Mouse (Mus musculus): ENCODE data around the gene Clmp. TPM values are rescaled to one million over a fixed set of nuclear protein-coding genes. Genes with fewer than 3 reads are reported as not detected.

Clmp gene
- polyA plus RNA-seq, 1 experiment = 11.8 TPM

- 64% methylated on average over 9 of the region's 9 CpGs for WGBS
- TF ChIP-seq CTCF (IDR thresholded peaks at IDR 0.05; ENCODE audit: insufficient read depth, low read length) (no peak), POLR2A (IDR thresholded peaks at IDR 0.05; ENCODE audit: borderline replicate concordance, extremely low read depth, low read depth, low read length) (no peak)
- no peak for DNase-seq
- H3K4me1 ChIP-seq (ENCODE audit: control insufficient read depth, insufficient read depth, low read length) = no peaks in the 10 kb centered on the region; the same call in 1 of the 2 replicates
- no peak overlapping the region for H3K4me3 ChIP-seq (replicated peaks; ENCODE audit: extremely low read depth, low read depth, low read length)
Measured at GRCm38 (mm10) chr9:40747249-40747648, 61.5 kb downstream of the Clmp start.

- WGBS = 68% methylated on average over 8 of the region's 8 CpGs
- DNase-seq = no peak
- Histone ChIP-seq H3K4me1 (ENCODE audit: control insufficient read depth, insufficient read depth, low read length) (no peaks in the 10 kb centered on the region), H3K4me3 (replicated peaks; ENCODE audit: extremely low read depth, low read depth, low read length) (no peak overlapping the region)
- TF ChIP-seq POLR2A (IDR thresholded peaks at IDR 0.05; ENCODE audit: borderline replicate concordance, extremely low read depth, low read depth, low read length) = no peak
- no peak for TF ChIP-seq CTCF (IDR thresholded peaks at IDR 0.05; ENCODE audit: insufficient read depth, low read length)
Measured at GRCm38 (mm10) chr9:40749832-40750620, 64.3 kb downstream of the Clmp start.

- DNase-seq = no peak
- Histone ChIP-seq H3K4me1 (ENCODE audit: control insufficient read depth, insufficient read depth, low read length) (peaks cover 3% of the 10 kb centered on the region), H3K4me3 (replicated peaks; ENCODE audit: extremely low read depth, low read depth, low read length) (no peak overlapping the region)
- TF ChIP-seq CTCF (IDR thresholded peaks at IDR 0.05; ENCODE audit: insufficient read depth, low read length) (no peak), POLR2A (IDR thresholded peaks at IDR 0.05; ENCODE audit: borderline replicate concordance, extremely low read depth, low read depth, low read length) (no peak)
- WGBS = 56% methylated on average over 3 of the region's 3 CpGs
Measured at GRCm38 (mm10) chr9:40751749-40752148, 66.0 kb downstream of the Clmp start.

- H3K4me1 ChIP-seq (ENCODE audit: control insufficient read depth, insufficient read depth, low read length) = peaks cover 3% of the 10 kb centered on the region
- DNase-seq = peak; percentile 46
- WGBS = 15% methylated on average over 4 of the region's 4 CpGs
- H3K4me3 ChIP-seq (replicated peaks; ENCODE audit: extremely low read depth, low read depth, low read length) = no peak overlapping the region
- TF ChIP-seq CTCF (IDR thresholded peaks at IDR 0.05; ENCODE audit: insufficient read depth, low read length) (peak; percentile 45), POLR2A (IDR thresholded peaks at IDR 0.05; ENCODE audit: borderline replicate concordance, extremely low read depth, low read depth, low read length) (no peak)
Measured at GRCm38 (mm10) chr9:40756401-40756800, 70.6 kb downstream of the Clmp start.

- H3K4me3 ChIP-seq (replicated peaks; ENCODE audit: extremely low read depth, low read depth, low read length) = no peak overlapping the region
- peak; percentile 53 for DNase-seq
- H3K4me1 ChIP-seq (ENCODE audit: control insufficient read depth, insufficient read depth, low read length) = peaks cover 3% of the 10 kb centered on the region
- WGBS = 16% methylated on average over 12 of the region's 12 CpGs
- TF ChIP-seq POLR2A (IDR thresholded peaks at IDR 0.05; ENCODE audit: borderline replicate concordance, extremely low read depth, low read depth, low read length) (no peak), CTCF (IDR thresholded peaks at IDR 0.05; ENCODE audit: insufficient read depth, low read length) (peak; percentile 79)
Measured at GRCm38 (mm10) chr9:40757105-40757626, 71.4 kb downstream of the Clmp start.

GRCm38 (mm10) chr9:40757685-40758270 lies 72.0 kb downstream of the Clmp start:
- DNase-seq = peak; percentile 43
- Histone ChIP-seq H3K4me3 (replicated peaks; ENCODE audit: extremely low read depth, low read depth, low read length) (peak overlapping the region; percentile 27), H3K4me1 (ENCODE audit: control insufficient read depth, insufficient read depth, low read length) (peaks cover 3% of the 10 kb centered on the region)
- 5% methylated on average over 22 of the region's 22 CpGs for WGBS
- TF ChIP-seq CTCF (IDR thresholded peaks at IDR 0.05; ENCODE audit: insufficient read depth, low read length) (peak; percentile 63), POLR2A (IDR thresholded peaks at IDR 0.05; ENCODE audit: borderline replicate concordance, extremely low read depth, low read depth, low read length) (no peak)

- no peak for TF ChIP-seq POLR2A (IDR thresholded peaks at IDR 0.05; ENCODE audit: borderline replicate concordance, extremely low read depth, low read depth, low read length)
- no peak for TF ChIP-seq CTCF (IDR thresholded peaks at IDR 0.05; ENCODE audit: insufficient read depth, low read length)
- 81% methylated on average over 6 of the region's 6 CpGs for WGBS
- DNase-seq = no peak
- Histone ChIP-seq H3K4me1 (ENCODE audit: control insufficient read depth, insufficient read depth, low read length) (no peaks in the 10 kb centered on the region), H3K4me3 (replicated peaks; ENCODE audit: extremely low read depth, low read depth, low read length) (no peak overlapping the region)
Measured at GRCm38 (mm10) chr9:40762354-40762753, 76.6 kb downstream of the Clmp start.

GRCm38 (mm10) chr9:40764887-40765580 lies 79.3 kb downstream of the Clmp start:
- TF ChIP-seq POLR2A (IDR thresholded peaks at IDR 0.05; ENCODE audit: borderline replicate concordance, extremely low read depth, low read depth, low read length) (no peak), CTCF (IDR thresholded peaks at IDR 0.05; ENCODE audit: insufficient read depth, low read length) (no peak)
- Histone ChIP-seq H3K4me3 (replicated peaks; ENCODE audit: extremely low read depth, low read depth, low read length) (peak overlapping the region; percentile 39), H3K4me1 (ENCODE audit: control insufficient read depth, insufficient read depth, low read length) (no peaks in the 10 kb centered on the region)
- DNase-seq = no peak
- 65% methylated on average over 8 of the region's 9 CpGs for WGBS

- TF ChIP-seq POLR2A (IDR thresholded peaks at IDR 0.05; ENCODE audit: borderline replicate concordance, extremely low read depth, low read depth, low read length) (no peak), CTCF (IDR thresholded peaks at IDR 0.05; ENCODE audit: insufficient read depth, low read length) (no peak)
- DNase-seq = peak; percentile 40
- Histone ChIP-seq H3K4me3 (replicated peaks; ENCODE audit: extremely low read depth, low read depth, low read length) (peak overlapping the region; percentile 39), H3K4me1 (ENCODE audit: control insufficient read depth, insufficient read depth, low read length) (no peaks in the 10 kb centered on the region)
- 22% methylated on average over 12 of the region's 12 CpGs for WGBS
Measured at GRCm38 (mm10) chr9:40765581-40765940, 79.8 kb downstream of the Clmp start.
